Mouse (Mus musculus) midbrain, embryonic 15.5 days (tissue): ENCODE data around the gene Sacm1l. TPM values are rescaled to one million over a fixed set of nuclear protein-coding genes. Genes with fewer than 3 reads are reported as not detected.

Source experiments
- ATAC-seq: fragments of 200-750 bp; cut with Nextera tagmentation; replicated peaks from 2 replicates; pipeline ENCODE4 v1.8.0; 2017; ENCODE audit warnings: moderate TSS enrichment
- H3K27ac ChIP-seq: fragments of 300-500 bp; sonication (generic); 2 replicates; pipeline ENCODE4 v1.5.1; 2015; ENCODE audit warnings: mild to moderate bottlenecking, inconsistent platforms
- H3K27me3 ChIP-seq: fragments of 300-500 bp; sonication (generic); replicated peaks from 2 replicates; pipeline ENCODE4 v1.6.1; 2015; ENCODE audit warnings: inconsistent platforms
- H3K36me3 ChIP-seq: fragments of 300-500 bp; sonication (generic); replicated peaks from 2 replicates; pipeline ENCODE4 v1.6.1; 2015; ENCODE audit warnings: inconsistent platforms
- H3K4me1 ChIP-seq: fragments of 300-500 bp; sonication (generic); 2 replicates; pipeline ENCODE4 v1.6.1; 2015; ENCODE audit warnings: inconsistent platforms
- H3K4me2 ChIP-seq: fragments of 300-500 bp; sonication (generic); 2 replicates; pipeline ENCODE4 v1.6.1; 2015; ENCODE audit warnings: inconsistent platforms, mild to moderate bottlenecking, moderate library complexity
- H3K4me3 ChIP-seq: fragments of 300-500 bp; sonication (generic); 2 replicates; pipeline ENCODE4 v1.5.1; 2015; ENCODE audit warnings: mild to moderate bottlenecking, inconsistent platforms
- H3K9ac ChIP-seq: fragments of 300-500 bp; sonication (generic); 2 replicates; pipeline ENCODE4 v1.6.1; 2015; ENCODE audit warnings: mild to moderate bottlenecking, inconsistent platforms
- H3K9me3 ChIP-seq: fragments of 300-500 bp; sonication (generic); 2 replicates; pipeline ENCODE4 v1.6.1; 2016; ENCODE audit warnings: inconsistent platforms
- WGBS: fragments of 180-500 bp; shearing (Covaris S2); methylation state at CpG from one replicate; pipeline ENCODE4 v1.1.7; 2015; ENCODE audit warnings: mixed read lengths; 5-methylcytosine and 5-hydroxymethylcytosine counted together
- polyA plus RNA-seq: library from polyadenylated mRNA; unstranded; fragments of >200 nt; fragmentation: Nextera tagmentation; extraction: Ambion mirVana; gene quantifications from 2 replicates; pipeline ENCODE4 v1.2.1, GENCODE M21; 2015

The Sacm1l gene
- polyA plus RNA-seq, result 49.0 and 50.9 TPM in 2 replicates

GRCm38 (mm10) chr9:123529392-123530157 lies at the start of gene Sacm1l:
TSS of gene Sacm1l (plus strand) at chr9:123529759.
- H3K4me1 ChIP-seq, result peaks cover 29% of the 10 kb centered on the region
- no peaks in the 10 kb centered on the region for H3K9me3 ChIP-seq
- peak within 1 kb of the TSS; percentile 83 for H3K9ac ChIP-seq
- peak within 1 kb of the TSS; percentile 56 for H3K4me2 ChIP-seq
- H3K27me3 ChIP-seq, result no peaks in the 10 kb centered on the region
- H3K4me3 ChIP-seq, result peak within 1 kb of the TSS; percentile 71
- under 1% methylated on average over 79 of the region's 79 CpGs for WGBS
- peak; percentile 99 for ATAC-seq
- peak within 1 kb of the TSS; percentile 91 for H3K27ac ChIP-seq
- H3K36me3 ChIP-seq, result no peaks in the 10 kb centered on the region

- H3K36me3 ChIP-seq, result no peaks in the 10 kb centered on the region
- 0 out of 2 replicates have a peak, but pooled peaks cover 3% of the 10 kb centered on the region for H3K27me3 ChIP-seq
- ATAC-seq, result no peak
- H3K9ac ChIP-seq, result no peak overlapping the region
- WGBS, result 92% methylated on average over 8 of the region's 8 CpGs
- H3K27ac ChIP-seq, result no peak overlapping the region
- peaks cover 18% of the 10 kb centered on the region for H3K4me1 ChIP-seq
- H3K4me2 ChIP-seq, result peak overlapping the region; percentile 75
- no peaks in the 10 kb centered on the region for H3K9me3 ChIP-seq
- H3K4me3 ChIP-seq, result peak overlapping the region; percentile 56; the same call in 1 of the 2 replicates
These were observed 49.7 kb upstream of the Sacm1l start for GRCm38 (mm10) chr9:123479876-123480252.

- ATAC-seq, result no peak
- H3K36me3 ChIP-seq, result no peaks in the 10 kb centered on the region
- H3K4me2 ChIP-seq, result peak overlapping the region; percentile 75
- H3K27me3 ChIP-seq, result 0 out of 2 replicates have a peak, but pooled peaks cover 3% of the 10 kb centered on the region
- H3K9ac ChIP-seq, result no peak overlapping the region
- WGBS, result 84% methylated on average over 18 of the region's 18 CpGs
- peaks cover 18% of the 10 kb centered on the region for H3K4me1 ChIP-seq
- no peaks in the 10 kb centered on the region for H3K9me3 ChIP-seq
- H3K27ac ChIP-seq, result no peak overlapping the region
- H3K4me3 ChIP-seq, result no peak overlapping the region
These were observed 49.2 kb upstream of the Sacm1l start for GRCm38 (mm10) chr9:123480253-123480921.

- Histone ChIP-seq H3K9ac (no peak overlapping the region), H3K27ac (no peak overlapping the region), H3K36me3 (no peaks in the 10 kb centered on the region), H3K4me2 (peak overlapping the region; percentile 0; the same call in 1 of the 2 replicates), H3K4me1 (peaks cover 18% of the 10 kb centered on the region), H3K27me3 (0 out of 2 replicates have a peak, but pooled peaks cover 3% of the 10 kb centered on the region), H3K4me3 (no peak overlapping the region), H3K9me3 (no peaks in the 10 kb centered on the region)
- no peak for ATAC-seq
- 79% methylated on average over 7 of the region's 7 CpGs for WGBS
These were observed 48.4 kb upstream of the Sacm1l start for GRCm38 (mm10) chr9:123481136-123481535.

- peaks cover 12% of the 10 kb centered on the region for H3K4me1 ChIP-seq
- H3K9ac ChIP-seq, result no peak overlapping the region
- H3K9me3 ChIP-seq, result no peaks in the 10 kb centered on the region
- 92% methylated on average over 1 of the region's 1 CpGs for WGBS
- H3K27me3 ChIP-seq, result 0 out of 2 replicates have a peak, but pooled peaks cover 3% of the 10 kb centered on the region
- no peaks in the 10 kb centered on the region for H3K36me3 ChIP-seq
- H3K4me3 ChIP-seq, result no peak overlapping the region
- ATAC-seq, result no peak
- H3K4me2 ChIP-seq, result no peak overlapping the region
- H3K27ac ChIP-seq, result no peak overlapping the region
These were observed 46.0 kb upstream of the Sacm1l start for GRCm38 (mm10) chr9:123483598-123483997.

GRCm38 (mm10) chr9:123484830-123485229 lies 44.7 kb upstream of the Sacm1l start:
- WGBS, result 94% methylated on average over 3 of the region's 3 CpGs
- Histone ChIP-seq H3K27me3 (no peaks in the 10 kb centered on the region), H3K27ac (no peak overlapping the region), H3K4me3 (no peak overlapping the region), H3K4me1 (peaks cover 6% of the 10 kb centered on the region; the same call in 1 of the 2 replicates), H3K36me3 (no peaks in the 10 kb centered on the region), H3K4me2 (no peak overlapping the region), H3K9me3 (no peaks in the 10 kb centered on the region), H3K9ac (no peak overlapping the region)
- ATAC-seq, result no peak

- H3K4me3 ChIP-seq, result no peak overlapping the region
- H3K4me2 ChIP-seq, result no peak overlapping the region
- no peak overlapping the region for H3K27ac ChIP-seq
- H3K9me3 ChIP-seq, result no peaks in the 10 kb centered on the region
- H3K36me3 ChIP-seq, result no peaks in the 10 kb centered on the region
- no peak overlapping the region for H3K9ac ChIP-seq
- 88% methylated on average over 4 of the region's 4 CpGs for WGBS
- H3K27me3 ChIP-seq, result no peaks in the 10 kb centered on the region
- H3K4me1 ChIP-seq, result no peaks in the 10 kb centered on the region; the same call in 1 of the 2 replicates
- no peak for ATAC-seq
These were observed 44.0 kb upstream of the Sacm1l start for GRCm38 (mm10) chr9:123485561-123485960.

- no peaks in the 10 kb centered on the region for H3K27me3 ChIP-seq
- no peak for ATAC-seq
- no peaks in the 10 kb centered on the region for H3K36me3 ChIP-seq
- no peaks in the 10 kb centered on the region; the same call in 1 of the 2 replicates for H3K4me1 ChIP-seq
- H3K9me3 ChIP-seq, result no peaks in the 10 kb centered on the region
- 75% methylated on average over 3 of the region's 3 CpGs for WGBS
- no peak overlapping the region for H3K4me3 ChIP-seq
- no peak overlapping the region for H3K4me2 ChIP-seq
- H3K27ac ChIP-seq, result no peak overlapping the region
- H3K9ac ChIP-seq, result no peak overlapping the region
These were observed 42.9 kb upstream of the Sacm1l start for GRCm38 (mm10) chr9:123486635-123487034.

GRCm38 (mm10) chr9:123489073-123489472 lies 40.5 kb upstream of the Sacm1l start:
- 86% methylated on average over 2 of the region's 2 CpGs for WGBS
- Histone ChIP-seq H3K9me3 (no peaks in the 10 kb centered on the region), H3K27me3 (no peaks in the 10 kb centered on the region), H3K9ac (no peak overlapping the region), H3K4me3 (no peak overlapping the region), H3K36me3 (no peaks in the 10 kb centered on the region), H3K4me1 (peaks cover 7% of the 10 kb centered on the region; the same call in 1 of the 2 replicates), H3K27ac (no peak overlapping the region), H3K4me2 (no peak overlapping the region)
- no peak for ATAC-seq

GRCm38 (mm10) chr9:123489727-123490343 lies 39.7 kb upstream of the Sacm1l start:
- ATAC-seq, result no peak
- H3K27ac ChIP-seq, result no peak overlapping the region
- no peaks in the 10 kb centered on the region for H3K36me3 ChIP-seq
- H3K4me2 ChIP-seq, result no peak overlapping the region
- no peak overlapping the region for H3K9ac ChIP-seq
- H3K4me1 ChIP-seq, result peaks cover 7% of the 10 kb centered on the region; the same call in 1 of the 2 replicates
- H3K27me3 ChIP-seq, result no peaks in the 10 kb centered on the region
- no peak overlapping the region for H3K4me3 ChIP-seq
- H3K9me3 ChIP-seq, result no peaks in the 10 kb centered on the region
- 73% methylated on average over 9 of the region's 9 CpGs for WGBS

GRCm38 (mm10) chr9:123490930-123491329 lies 38.6 kb upstream of the Sacm1l start:
- H3K36me3 ChIP-seq, result no peaks in the 10 kb centered on the region
- ATAC-seq, result no peak
- WGBS, result 75% methylated on average over 5 of the region's 5 CpGs

More at GRCm38 (mm10) chr9:123490930-123491329, 38.6 kb upstream of the Sacm1l start:
- no peak overlapping the region for H3K4me3 ChIP-seq
- no peaks in the 10 kb centered on the region for H3K27me3 ChIP-seq
- no peaks in the 10 kb centered on the region for H3K9me3 ChIP-seq
- peaks cover 7% of the 10 kb centered on the region; the same call in 1 of the 2 replicates for H3K4me1 ChIP-seq
- no peak overlapping the region for H3K4me2 ChIP-seq
- no peak overlapping the region for H3K9ac ChIP-seq
- no peak overlapping the region for H3K27ac ChIP-seq
